ENCODE assay signal across 26 mouse cellular contexts in the genomic region with DNA sequence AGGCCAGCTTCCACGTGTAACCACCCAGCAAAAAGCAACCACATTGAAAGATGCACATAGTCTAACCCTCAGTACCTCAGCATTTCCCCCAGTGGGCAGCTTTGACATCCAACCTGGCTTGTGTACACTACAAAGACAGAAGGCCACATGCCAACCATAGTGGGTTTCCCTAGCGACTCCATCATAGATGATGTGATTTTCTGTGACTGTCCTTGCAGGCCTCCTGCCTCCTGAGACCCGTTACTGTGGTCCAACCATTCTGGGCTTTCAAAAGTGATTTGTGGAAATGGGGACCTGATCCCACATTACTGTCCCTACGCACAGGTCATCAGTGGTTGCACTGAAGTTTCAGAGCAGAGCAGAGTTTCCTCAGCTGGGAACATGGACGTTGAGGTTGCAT.
"Had no signal": no experiment of that assay in that cellular context is flagged by ENCODE, and none has a peak within 500 bp of the region (broad histone marks: within the 10 kb centered on the region; RNA-seq: fewer than 3 reads in every experiment).

No protein-coding gene starts in this region.

- H3K27me3 ChIP-seq: heart, embryonic 13.5 days; heart, embryonic 15.5 days; hindbrain, embryonic 13.5 days; hindbrain, embryonic 15.5 days; kidney, embryonic 15.5 days; limb, embryonic 12.5 days; liver, embryonic 13.5 days had no signal

- H3K27ac ChIP-seq: heart, adult 2 months; heart, embryonic 13.5 days; heart, embryonic 15.5 days; hindbrain, embryonic 13.5 days; hindbrain, embryonic 15.5 days; hindbrain, postnatal 0 days; kidney, embryonic 15.5 days; kidney, postnatal 0 days; limb, embryonic 10.5 days; limb, embryonic 12.5 days; liver, embryonic 13.5 days had no signal

- H3K36me3 ChIP-seq: heart, embryonic 13.5 days; heart, embryonic 15.5 days; hindbrain, embryonic 13.5 days; hindbrain, embryonic 15.5 days; kidney, embryonic 15.5 days; limb, embryonic 10.5 days; limb, embryonic 12.5 days had no signal

- H3K4me2 ChIP-seq: heart, embryonic 13.5 days; heart, embryonic 15.5 days; hindbrain, embryonic 13.5 days; hindbrain, embryonic 15.5 days; kidney, embryonic 15.5 days; limb, embryonic 12.5 days; liver, embryonic 11.5 days; liver, embryonic 13.5 days had no signal

- H3K9ac ChIP-seq: heart, embryonic 13.5 days; heart, embryonic 15.5 days; hindbrain, embryonic 13.5 days; hindbrain, embryonic 15.5 days; kidney, embryonic 15.5 days; limb, embryonic 12.5 days; liver, embryonic 13.5 days had no signal

- ATAC-seq: hindbrain, postnatal 0 days; intestine, embryonic 16.5 days had no signal

- H3K4me3 ChIP-seq: heart, adult 2 months; heart, embryonic 13.5 days; heart, embryonic 15.5 days; hindbrain, embryonic 13.5 days; hindbrain, embryonic 15.5 days; kidney, embryonic 15.5 days; limb, embryonic 10.5 days; limb, embryonic 12.5 days; liver, embryonic 13.5 days had no signal

- DNase-seq: gastrocnemius, postnatal 14 days; gastrocnemius, postnatal 36 days; heart, adult 11 months; heart, adult 2 months; heart, postnatal 14 days; heart, postnatal 36 days; kidney, adult 11 months; kidney, adult 2 months; kidney, adult 9 months; kidney, postnatal 14 days; kidney, postnatal 36 days; layer of hippocampus, adult 9-11 months; layer of hippocampus, postnatal 36 days; liver; liver, embryonic 13.5 days had no signal

- H3K4me1 ChIP-seq: heart, embryonic 13.5 days; heart, embryonic 15.5 days; hindbrain, embryonic 13.5 days; hindbrain, embryonic 15.5 days; kidney, embryonic 15.5 days; limb, embryonic 10.5 days; limb, embryonic 12.5 days; liver, embryonic 13.5 days had no signal

- H3K9me3 ChIP-seq: heart, embryonic 13.5 days; heart, embryonic 15.5 days; hindbrain, embryonic 13.5 days; hindbrain, embryonic 15.5 days; kidney, embryonic 15.5 days; limb, embryonic 10.5 days; limb, embryonic 12.5 days; liver, embryonic 13.5 days had no signal
